Mouse (Mus musculus) adrenal gland, postnatal 4 days (tissue): ENCODE data around the gene Dnajc22. TPM values are rescaled to one million over a fixed set of nuclear protein-coding genes. Genes with fewer than 3 reads are reported as not detected.
A peak's percentile ranks its signal among the peaks of the same experiment; 100 is the strongest.

Experiments
- DNase-seq, 2 experiments: peaks; one replicate each; pipeline ENCODE4 v3.0.0; 2021 to 2022; ENCODE audit warnings: low spot score in 2 of 2, mixed read lengths in 2 of 2
- total RNA-seq, 2 experiments: library from RNA; stranded (reverse); gene quantifications; 2 replicates each; pipeline ENCODE4 v1.2.3; 2021

Dnajc22 gene
- total RNA-seq, 2 experiments from 2014 or later = 3.7 to 6.4 TPM

DNA sequence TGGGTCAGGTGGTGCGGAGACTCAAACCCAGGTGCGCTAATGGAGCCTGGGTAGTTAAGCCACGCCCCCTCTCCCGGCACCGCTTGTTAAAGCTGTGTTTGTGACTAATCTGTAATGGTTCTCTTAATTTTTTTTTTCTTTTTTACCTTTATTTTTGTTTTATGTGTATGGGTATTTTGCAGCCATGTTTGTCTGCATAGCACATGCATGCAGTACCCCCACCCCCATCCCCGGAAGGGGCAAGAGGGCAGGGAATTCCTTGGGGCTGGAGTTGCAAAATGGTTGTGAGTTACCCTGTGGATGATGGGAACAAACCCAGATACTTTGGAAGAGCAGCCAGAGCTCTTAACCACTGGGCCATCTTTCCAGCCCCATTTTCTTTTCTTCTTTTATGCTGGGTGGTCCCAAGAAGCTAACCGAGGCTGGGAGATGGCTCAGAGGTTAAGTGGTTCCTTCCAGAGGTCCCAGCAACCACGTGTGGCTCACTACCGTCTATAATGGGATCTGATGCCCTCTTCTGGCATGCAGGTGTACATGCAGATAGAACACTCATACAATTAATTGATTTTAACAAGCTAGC lies 20.5 kb downstream of the Dnajc22 start:
- DNase-seq = no peak

DNA sequence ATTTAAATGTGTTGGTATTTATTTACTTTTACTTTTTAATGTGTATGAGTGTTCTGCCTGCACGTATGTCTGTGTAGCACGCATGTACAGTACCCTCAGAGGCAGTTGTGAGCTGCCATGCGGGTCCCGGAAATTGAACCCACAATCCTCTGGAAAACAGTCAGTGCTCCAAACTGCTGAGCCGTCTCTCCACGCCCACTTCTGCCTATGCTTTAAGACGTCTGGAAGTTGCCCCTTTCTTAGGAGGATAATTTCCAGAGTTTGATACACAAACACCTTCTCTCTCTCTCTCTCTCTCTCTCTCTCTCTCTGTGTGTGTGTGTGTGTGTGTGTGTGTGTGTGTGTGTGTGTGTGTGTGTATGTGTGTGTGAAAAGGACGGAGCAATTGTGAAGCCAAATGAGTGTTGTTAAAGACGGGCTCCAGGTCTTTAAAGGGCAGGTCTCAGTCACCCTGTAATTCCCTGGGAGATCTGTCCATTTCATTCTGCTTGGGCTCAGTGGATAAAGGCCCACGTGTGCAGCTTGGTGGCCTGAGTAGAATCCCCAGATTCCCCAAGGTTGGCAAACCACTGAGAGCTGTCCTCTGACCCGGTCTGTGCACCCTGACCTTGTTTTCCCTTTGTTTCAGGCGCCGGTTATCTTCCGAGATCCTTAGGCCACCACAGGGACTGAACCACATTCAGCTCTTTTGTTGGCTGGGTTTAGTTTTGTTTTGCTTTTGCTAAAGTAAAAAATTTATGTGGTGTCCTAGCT lies 21.5 kb downstream of the Dnajc22 start:
- DNase-seq = no peak

DNA sequence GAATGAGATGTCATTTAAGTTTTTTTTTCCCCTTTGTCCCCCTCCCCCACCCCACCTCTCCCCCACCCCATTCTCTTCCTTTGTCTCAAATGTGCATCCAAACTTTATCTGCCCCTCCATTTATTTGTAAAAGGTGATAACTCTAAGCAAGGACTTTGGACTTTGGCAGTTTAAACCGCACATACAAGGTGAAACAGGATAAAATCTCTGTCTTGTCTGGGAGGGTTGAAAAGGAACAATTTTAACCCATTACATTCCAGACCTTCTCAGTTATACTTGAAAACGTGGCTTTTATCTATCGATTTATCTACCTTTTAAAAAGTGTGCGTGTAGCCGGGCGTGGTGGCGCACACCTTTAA lies 22.1 kb downstream of the Dnajc22 start:
- no peak for DNase-seq

DNA sequence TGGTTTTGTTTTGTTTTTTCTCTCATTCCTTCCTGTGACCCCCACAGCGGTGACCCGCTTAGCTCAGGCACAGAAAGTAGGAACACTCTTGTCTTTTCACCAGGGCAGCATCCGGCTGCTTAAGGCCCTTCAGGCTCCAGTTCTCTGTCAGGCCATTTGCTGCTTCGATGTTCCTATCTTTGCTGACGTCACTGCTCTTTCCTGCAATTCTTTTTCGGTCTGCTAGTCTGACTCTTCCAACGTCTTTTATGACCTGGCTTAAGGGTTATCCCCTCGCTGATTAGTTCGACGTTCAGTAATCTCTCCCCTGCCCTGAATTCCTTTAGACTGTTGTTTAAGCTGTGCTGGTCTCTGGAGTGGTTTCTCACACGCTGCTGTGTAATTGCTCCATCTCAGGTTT lies 23.6 kb downstream of the Dnajc22 start:
- no peak for DNase-seq

DNA sequence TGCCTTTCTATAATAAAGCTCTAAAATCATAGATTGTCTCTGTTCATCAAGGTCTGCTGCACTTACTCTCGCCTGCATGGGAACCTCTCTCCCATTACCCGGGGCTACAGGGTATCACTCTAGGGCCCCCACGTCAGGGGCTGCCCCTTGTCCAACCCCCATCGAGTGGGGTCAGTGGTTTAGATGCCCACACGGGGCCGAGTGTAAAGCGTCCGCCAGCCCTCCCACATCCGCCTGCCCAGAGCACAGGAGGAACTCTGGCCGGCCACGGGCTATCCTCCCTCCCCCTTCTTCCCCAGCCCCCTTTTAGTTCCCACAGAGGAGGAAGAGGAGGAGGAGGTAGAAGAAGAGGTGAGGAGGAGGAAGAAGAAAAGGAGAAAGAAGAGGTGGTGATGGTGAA lies 27.8 kb downstream of the Dnajc22 start:
- DNase-seq = no peak

DNA sequence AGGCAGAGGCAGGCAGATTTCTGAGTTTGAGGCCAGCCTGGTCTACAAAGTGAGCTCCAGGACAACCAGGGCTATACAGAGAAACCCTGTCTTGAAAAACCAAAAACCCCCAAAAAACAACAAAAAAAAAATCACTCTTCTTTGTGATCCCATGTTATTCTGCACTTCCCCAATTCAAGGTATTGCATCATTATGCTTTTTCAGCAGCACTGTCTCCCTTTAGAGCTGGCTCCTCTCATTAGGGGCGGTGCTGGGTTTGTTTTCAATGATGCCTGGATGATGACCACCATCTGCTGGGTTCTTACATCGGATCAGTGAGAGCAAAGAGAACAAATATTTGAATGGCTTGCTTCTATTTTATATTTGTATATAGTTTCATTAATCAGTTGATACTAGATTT lies 29.7 kb downstream of the Dnajc22 start:
- no peak for DNase-seq

DNA sequence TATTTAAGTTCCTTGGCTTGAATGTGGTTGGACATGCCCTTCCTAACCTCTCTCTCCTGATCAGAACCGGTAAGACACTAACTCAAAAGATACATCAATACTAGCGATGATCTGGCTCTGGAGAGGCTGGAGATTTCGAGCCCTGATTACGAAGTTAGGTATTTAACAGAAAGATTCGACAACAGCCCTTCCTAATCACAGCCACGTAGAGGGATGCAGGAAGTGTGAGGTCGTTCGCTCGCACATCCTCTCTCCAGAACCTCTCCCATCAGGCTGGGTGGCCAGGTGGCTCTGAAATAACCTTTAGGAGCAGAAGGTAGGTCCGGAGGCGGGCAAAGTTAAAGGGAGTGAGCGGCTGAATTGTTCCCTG lies 32.7 kb downstream of the Dnajc22 start, which contains the start of gene Spats2:
TSS of gene Spats2 (plus strand) at position 206 of the 370 bp plus-strand sequence.
- no peak for DNase-seq

DNA sequence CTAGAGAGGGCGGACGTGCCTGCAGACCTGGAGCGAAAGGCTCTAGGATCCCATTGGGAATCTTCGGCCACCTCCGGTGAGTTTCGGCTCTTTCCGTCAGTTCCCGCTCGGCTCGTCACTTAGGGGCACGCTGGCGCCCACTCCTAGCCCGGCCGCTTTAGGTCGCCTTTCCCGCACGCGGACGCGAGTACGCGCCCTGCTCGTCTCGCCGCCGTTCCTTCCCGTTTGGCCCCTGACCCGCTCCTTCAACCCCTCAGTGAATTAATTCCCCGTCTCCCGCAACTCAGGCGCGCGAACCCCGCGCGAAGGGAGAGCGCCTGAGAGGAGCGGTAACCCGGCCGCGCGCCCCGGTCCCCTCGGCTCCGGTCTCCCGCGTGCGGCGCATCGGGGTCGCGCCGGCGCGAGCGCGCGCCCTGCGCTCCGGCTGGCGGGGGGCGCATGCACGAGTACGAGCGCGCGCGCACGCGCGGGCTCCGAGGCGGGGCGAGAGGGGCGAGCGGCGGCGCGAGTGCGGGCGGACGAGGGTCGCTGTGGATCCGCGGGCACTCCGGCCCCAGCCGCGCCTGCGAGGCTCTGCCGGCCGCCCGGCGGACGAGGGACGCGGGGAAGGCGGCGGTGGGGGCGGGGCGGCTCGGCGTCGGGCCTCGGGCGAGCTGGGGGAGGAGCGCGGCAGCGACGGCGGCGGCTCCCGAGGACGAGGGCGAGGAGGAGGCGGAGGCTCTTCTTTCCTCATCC lies 33.3 kb downstream of the Dnajc22 start:
- DNase-seq = peak; percentile 75 to 76

DNA sequence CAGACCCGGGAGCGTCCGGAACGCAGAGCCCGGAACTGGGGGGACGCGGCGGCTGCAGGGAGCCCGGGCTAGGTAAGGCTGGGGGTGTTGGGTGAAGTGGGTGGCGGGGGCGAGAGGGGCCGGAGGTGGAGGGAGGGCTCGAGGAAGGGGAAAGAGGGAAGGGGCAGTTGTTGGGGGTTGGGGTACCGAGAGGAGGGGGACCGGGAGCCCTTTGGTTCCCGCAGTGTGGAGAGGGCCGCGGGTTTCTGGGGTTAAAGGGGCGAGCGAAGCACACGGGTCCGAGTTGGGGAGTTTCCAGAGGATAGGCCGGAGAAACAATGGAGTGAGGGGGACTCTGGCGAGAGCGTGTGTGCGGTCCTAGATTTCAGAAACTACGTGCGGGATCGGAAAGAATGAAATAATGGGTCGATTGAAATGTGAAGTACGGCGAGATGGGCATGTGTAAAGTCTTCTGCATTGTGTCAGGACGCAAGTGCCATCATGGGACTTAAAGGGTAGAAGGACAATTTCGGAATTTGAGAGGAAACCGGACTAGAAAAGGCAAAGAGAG lies 33.9 kb downstream of the Dnajc22 start:
- DNase-seq = no peak

DNA sequence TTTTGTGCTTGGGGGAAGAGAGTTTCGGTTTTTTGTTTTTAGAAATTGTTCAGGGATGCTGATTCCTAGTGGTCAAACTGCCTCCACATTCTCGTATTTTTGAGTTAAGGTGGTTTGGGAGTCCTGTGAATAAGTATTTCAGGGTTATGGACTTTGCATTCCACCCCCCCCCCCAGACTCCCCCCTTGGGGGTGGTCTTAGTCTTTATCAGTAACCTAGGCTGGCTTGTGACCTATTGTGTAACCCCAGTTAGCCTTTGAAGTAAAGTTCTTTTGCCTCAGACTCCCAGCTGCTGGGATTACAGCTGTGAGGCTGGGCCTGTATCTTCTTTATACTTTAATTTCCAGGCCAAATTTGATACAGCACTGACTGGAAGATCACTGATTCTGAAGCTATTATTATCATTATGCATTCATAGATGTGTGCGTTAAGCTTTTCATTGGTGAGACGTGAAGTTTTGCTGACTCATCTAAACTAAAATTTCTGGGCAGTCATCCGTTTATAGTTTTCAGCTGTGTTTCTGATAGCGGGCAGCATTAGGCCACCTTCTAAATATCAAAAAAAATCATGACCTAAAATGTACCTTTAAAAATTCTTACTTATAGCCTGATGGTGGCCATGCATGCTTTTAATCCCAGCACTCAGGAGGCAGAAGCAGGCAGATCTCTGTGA lies 35.0 kb downstream of the Dnajc22 start:
- no peak for DNase-seq

DNA sequence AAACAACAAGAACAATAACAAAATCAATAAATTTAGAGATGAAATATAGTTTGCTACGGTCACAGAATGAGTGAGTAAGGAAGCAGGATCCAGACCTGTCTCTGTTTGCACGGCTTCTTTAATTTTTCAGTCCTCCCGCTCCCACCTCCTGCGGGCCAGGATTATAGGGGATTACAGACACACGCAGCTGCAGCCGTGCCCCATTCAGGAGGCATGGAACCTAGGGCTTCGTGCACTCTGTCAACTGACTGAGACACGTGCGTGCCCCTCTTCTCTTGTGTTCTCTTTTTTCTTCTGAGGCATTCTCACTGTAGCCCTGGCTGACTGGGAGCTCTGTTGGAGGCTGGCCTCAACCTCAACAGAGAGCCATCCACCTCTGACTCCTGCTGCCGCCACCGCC lies 36.5 kb downstream of the Dnajc22 start:
- no peak for DNase-seq

DNA sequence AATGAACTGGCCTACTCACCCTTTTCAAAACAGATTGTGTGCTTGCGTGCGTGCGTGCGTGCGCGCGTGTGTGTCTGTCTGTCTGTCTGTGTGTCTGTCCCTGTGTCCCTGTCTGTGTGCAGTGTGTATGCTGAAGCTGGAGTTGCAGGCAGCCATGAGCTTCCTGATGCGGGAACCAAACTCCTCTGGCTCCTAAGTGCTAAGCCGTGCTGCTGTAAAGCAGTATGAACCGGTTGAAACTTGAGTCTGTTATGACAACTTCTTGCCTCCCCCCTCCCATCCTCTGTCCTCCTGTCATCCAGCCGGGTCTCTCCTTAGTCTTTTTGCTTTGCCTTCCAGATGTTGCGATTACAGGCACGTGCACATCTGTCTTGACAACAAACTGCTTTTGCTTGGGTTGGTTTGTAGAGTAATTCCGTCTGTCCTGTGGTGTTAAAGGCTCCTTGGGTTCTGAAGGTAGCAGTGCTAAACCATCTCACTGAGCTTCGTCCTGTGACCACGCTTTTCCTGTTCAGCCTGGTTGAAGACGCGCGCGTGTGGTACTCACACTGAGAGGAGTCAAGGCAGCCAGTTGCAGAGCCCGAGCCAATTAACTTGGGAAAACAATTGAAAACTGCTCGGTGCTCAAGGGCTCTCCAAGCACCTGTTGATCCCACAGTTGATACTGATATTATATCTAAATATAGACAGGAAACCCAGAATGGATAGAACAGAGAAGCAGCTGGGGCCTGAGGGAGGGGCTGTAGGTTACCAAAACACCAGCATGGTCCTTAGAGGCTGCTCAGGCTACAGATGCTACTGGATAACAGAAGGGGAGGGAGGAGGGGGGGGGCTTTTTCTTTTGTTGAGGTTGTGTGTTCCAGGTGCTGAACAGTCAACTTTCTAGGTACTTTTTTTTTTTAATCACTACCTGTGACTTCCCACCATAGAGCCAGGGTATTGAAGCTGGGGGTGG lies 37.3 kb downstream of the Dnajc22 start:
- no peak for DNase-seq

DNA sequence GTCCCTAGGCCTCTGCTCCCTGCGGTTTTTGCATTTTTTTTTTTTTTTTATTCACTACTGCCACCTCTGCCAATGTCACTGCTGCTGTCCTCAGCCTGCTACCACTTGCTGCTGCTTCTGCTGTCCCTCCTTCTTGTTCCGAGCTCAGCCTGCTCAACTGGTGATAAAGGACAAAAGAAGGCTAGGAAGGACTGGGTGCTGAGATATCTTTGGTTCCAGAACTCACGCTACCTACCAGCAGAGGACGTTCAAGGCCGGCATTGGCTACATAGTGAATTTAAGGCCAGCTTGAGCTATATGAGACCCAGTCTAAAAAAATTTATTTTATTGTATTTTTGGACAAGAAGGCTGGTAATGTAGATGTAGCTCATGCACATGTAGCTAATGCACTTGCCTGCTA lies 45.4 kb downstream of the Dnajc22 start:
- no peak for DNase-seq

DNA sequence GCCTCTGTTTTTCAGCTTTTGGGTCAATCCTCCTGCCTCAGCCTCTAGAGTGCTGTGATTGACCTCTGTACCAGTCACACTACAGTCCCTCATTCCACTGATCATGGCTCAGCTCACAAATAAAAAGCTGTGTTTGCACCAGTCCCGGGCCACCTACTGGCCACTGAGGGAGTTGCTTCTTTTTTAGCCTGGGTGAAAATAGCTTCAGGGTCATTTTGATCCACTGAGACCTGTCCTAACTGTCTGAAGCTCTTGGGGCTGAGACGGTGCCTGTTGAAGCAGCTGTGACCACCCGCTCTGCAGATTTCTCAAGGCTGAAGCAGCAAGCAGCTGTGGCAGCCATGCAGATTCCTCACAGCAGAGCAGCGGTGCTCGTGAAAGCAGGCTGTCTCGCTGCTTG lies 46.7 kb downstream of the Dnajc22 start:
- peak; percentile 15 to 38 for DNase-seq

DNA sequence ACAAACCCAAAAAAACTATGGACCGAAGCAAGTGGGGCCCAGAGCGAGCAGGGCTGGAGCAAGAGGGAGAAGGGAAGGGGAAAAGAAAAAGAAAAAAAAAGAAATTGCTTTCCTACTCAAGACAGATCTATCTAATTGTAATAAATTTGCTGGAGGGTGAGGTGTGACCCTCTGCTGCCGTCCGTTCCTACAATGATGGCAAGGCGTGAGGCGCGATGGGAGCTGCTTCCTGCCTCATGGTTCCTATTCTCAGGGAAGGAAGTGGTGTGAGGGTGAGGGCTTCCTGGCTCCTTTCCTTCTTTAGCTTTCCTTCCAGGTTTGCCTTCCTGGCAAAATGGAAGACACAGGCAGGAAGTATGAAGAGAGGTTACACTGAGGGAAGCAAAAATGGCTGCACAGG lies 57.5 kb downstream of the Dnajc22 start:
- DNase-seq = no peak

DNA sequence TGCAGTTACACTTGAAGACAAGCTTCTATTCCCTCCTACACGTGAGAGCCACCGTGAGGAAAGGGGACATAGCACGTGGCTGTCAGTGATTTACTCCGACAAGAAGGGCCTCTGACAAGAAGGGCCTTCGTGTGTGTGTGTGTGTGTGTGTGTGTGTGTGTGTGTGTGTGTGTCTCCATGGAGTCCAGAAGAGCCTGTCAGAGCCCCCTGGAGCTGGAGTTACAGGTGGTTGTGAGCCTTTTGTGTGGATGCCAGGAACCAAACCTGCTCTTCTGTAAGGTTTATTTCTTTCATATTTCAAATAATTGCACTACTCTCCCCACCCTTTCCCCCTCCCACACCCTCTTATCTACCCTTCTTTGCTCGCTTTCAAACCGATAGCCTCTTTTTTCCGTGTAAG lies 58.4 kb downstream of the Dnajc22 start:
- no peak for DNase-seq

DNA sequence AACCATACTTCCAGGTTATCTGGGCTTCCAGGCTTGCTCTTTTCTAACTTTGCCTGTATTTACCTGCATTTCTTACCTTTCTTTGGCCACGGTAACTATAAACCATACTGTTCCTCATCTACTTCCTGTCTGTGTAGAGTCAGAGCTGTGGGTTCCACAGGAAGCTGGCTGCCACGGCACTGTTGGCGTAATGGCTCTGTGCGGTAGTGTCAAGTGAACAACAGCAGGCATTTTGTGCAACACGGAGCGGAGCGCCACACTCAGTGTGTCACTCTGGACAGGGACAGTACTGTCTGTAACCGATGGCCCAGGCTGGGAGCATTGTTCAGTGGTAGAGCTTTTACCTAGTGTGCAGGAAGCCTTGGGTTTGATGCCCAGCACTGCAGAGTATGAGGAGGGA lies 60.5 kb downstream of the Dnajc22 start:
- no peak for DNase-seq
